Mouse (Mus musculus): Measurements from ENCODE around the gene Gm1123. TPM values are rescaled to one million over a fixed set of nuclear protein-coding genes. Genes with fewer than 3 reads are reported as not detected.

Gene Gm1123
- polyA plus RNA-seq, 1 experiment, result not detected

DNA sequence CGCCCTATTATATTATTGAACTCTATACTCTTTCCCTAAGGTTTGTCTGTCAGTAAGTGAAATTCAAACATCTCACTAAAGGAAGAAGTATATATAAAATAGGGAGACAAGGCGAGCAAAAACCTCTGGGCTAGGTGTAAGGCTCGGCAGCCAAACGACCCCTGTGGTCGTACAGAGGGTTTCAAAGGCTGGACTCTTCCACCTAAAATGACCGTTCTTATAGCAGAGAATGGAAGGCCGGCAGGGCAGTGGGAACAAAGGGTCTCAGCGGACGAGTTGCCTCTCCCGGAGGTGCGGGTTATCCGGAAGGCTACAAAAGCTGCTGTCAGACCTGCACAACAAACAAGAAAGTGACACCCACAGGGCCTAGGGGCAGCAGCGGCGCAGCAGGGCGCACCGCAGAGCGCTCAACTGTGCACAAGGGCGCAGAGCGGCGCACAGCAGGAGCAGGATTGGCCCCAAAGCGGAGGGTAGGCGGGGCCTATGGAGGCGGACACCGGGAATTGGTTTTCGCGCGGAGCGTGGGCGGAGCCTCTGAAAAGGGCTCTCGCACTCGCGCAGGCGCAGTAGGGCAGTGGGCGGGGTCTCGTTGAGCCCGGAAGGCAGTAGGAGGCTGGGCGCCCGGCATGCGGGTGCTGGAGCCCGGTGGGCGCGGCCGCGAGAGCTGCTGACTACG is 49.6 kb downstream of the Gm1123 start, which contains the start of gene Faim:
Gene Faim (plus strand): TSS at position 574 of the 676 bp plus-strand sequence.
- no peak within 1 kb of the TSS for H3K27ac ChIP-seq (ENCODE audit: insufficient read depth, low read length)
- peak within 1 kb of the TSS; percentile 85 for H3K4me3 ChIP-seq (ENCODE audit: insufficient read depth, low read length)
- peak; percentile 83; the same call in 1 of the 2 replicates for TF ChIP-seq POLR2A (IDR thresholded peaks at IDR 0.05; ENCODE audit: extremely low read depth, insufficient read depth, low read length)
- no peak for TF ChIP-seq CTCF (IDR thresholded peaks at IDR 0.05; ENCODE audit: extremely low read depth, insufficient read depth, low read length)
- H3K4me1 ChIP-seq (ENCODE audit: control insufficient read depth, insufficient read depth, low read length), result no peaks in the 10 kb centered on the region

- TF ChIP-seq CTCF (IDR thresholded peaks at IDR 0.05; ENCODE audit: extremely low read depth, insufficient read depth, low read length) (peak; percentile 85), POLR2A (IDR thresholded peaks at IDR 0.05; ENCODE audit: extremely low read depth, insufficient read depth, low read length) (no peak)
- Histone ChIP-seq H3K4me3 (ENCODE audit: insufficient read depth, low read length) (no peak overlapping the region), H3K4me1 (ENCODE audit: control insufficient read depth, insufficient read depth, low read length) (no peaks in the 10 kb centered on the region), H3K27ac (ENCODE audit: insufficient read depth, low read length) (no peak overlapping the region)
Measured at GRCm38 (mm10) chr9:98979431-98980416, 55.8 kb downstream of the Gm1123 start.

DNA sequence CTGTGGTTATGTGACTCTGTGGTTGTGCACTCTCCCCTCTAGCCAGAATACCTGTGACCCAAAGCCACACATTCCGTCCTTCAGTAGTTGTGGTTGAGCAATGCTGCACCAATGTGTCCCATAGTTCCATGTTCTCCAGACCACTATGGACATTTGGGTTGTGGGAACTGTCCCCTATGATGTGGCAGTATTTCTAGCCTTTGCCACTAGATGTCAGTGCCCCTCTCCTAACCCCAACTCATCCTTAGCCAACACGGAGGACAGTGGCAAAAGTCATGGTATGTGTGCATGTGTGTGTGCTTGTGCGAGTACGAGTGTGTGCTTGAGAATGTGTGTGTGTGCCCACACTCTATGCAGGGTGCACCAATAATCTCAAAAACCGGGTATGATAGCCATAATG is 59.0 kb downstream of the Gm1123 start:
- no peak overlapping the region for H3K27ac ChIP-seq (ENCODE audit: insufficient read depth, low read length)
- H3K4me1 ChIP-seq (ENCODE audit: control insufficient read depth, insufficient read depth, low read length), result no peaks in the 10 kb centered on the region
- H3K4me3 ChIP-seq (ENCODE audit: insufficient read depth, low read length), result no peak overlapping the region
- TF ChIP-seq CTCF (IDR thresholded peaks at IDR 0.05; ENCODE audit: extremely low read depth, insufficient read depth, low read length) (peak; percentile 34; the same call in 1 of the 2 replicates), POLR2A (IDR thresholded peaks at IDR 0.05; ENCODE audit: extremely low read depth, insufficient read depth, low read length) (no peak)

- TF ChIP-seq POLR2A (IDR thresholded peaks at IDR 0.05; ENCODE audit: extremely low read depth, insufficient read depth, low read length) (no peak), CTCF (IDR thresholded peaks at IDR 0.05; ENCODE audit: extremely low read depth, insufficient read depth, low read length) (no peak)
- Histone ChIP-seq H3K4me3 (ENCODE audit: insufficient read depth, low read length) (no peak overlapping the region), H3K4me1 (ENCODE audit: control insufficient read depth, insufficient read depth, low read length) (no peaks in the 10 kb centered on the region), H3K27ac (ENCODE audit: insufficient read depth, low read length) (no peak overlapping the region)
Measured at GRCm38 (mm10) chr9:98976081-98976480, 59.4 kb downstream of the Gm1123 start.

GRCm38 (mm10) chr9:98974898-98975297 is 60.6 kb downstream of the Gm1123 start:
- H3K4me1 ChIP-seq (ENCODE audit: control insufficient read depth, insufficient read depth, low read length), result no peaks in the 10 kb centered on the region
- TF ChIP-seq CTCF (IDR thresholded peaks at IDR 0.05; ENCODE audit: extremely low read depth, insufficient read depth, low read length) (no peak), POLR2A (IDR thresholded peaks at IDR 0.05; ENCODE audit: extremely low read depth, insufficient read depth, low read length) (no peak)
- no peak overlapping the region for H3K27ac ChIP-seq (ENCODE audit: insufficient read depth, low read length)
- H3K4me3 ChIP-seq (ENCODE audit: insufficient read depth, low read length), result no peak overlapping the region

DNA sequence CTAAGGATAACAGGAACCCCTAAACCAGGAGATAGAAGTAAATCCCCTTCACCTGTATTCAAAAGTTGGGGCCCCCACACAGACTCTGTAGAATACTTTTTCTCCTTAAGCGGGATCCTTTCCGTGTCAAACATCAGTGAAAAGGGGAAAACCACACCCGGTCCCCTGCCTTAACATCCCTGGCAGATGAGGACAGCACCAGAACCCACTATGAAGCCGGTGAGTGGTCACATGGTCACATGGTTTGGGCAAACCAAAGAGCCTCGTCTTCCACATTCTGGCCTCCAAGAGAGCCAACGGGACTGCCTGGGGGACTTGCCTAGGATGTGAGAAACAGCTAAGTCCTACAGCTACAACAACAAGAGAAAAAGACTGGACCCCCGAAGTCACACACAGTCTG is 62.0 kb downstream of the Gm1123 start:
- Histone ChIP-seq H3K27ac (ENCODE audit: insufficient read depth, low read length) (no peak overlapping the region), H3K4me1 (ENCODE audit: control insufficient read depth, insufficient read depth, low read length) (no peaks in the 10 kb centered on the region), H3K4me3 (ENCODE audit: insufficient read depth, low read length) (no peak overlapping the region)
- TF ChIP-seq CTCF (IDR thresholded peaks at IDR 0.05; ENCODE audit: extremely low read depth, insufficient read depth, low read length) (no peak), POLR2A (IDR thresholded peaks at IDR 0.05; ENCODE audit: extremely low read depth, insufficient read depth, low read length) (no peak)

GRCm38 (mm10) chr9:98973101-98973521 is 62.4 kb downstream of the Gm1123 start:
- Histone ChIP-seq H3K4me3 (ENCODE audit: insufficient read depth, low read length) (no peak overlapping the region), H3K27ac (ENCODE audit: insufficient read depth, low read length) (no peak overlapping the region), H3K4me1 (ENCODE audit: control insufficient read depth, insufficient read depth, low read length) (no peaks in the 10 kb centered on the region)
- TF ChIP-seq POLR2A (IDR thresholded peaks at IDR 0.05; ENCODE audit: extremely low read depth, insufficient read depth, low read length) (no peak), CTCF (IDR thresholded peaks at IDR 0.05; ENCODE audit: extremely low read depth, insufficient read depth, low read length) (no peak)

GRCm38 (mm10) chr9:98965084-98965483 is 70.4 kb downstream of the Gm1123 start:
- TF ChIP-seq CTCF (IDR thresholded peaks at IDR 0.05; ENCODE audit: extremely low read depth, insufficient read depth, low read length) (0 out of 2 replicates have a peak, but pooled peaks have one; percentile 31), POLR2A (IDR thresholded peaks at IDR 0.05; ENCODE audit: extremely low read depth, insufficient read depth, low read length) (no peak)
- H3K4me3 ChIP-seq (ENCODE audit: insufficient read depth, low read length), result no peak overlapping the region
- no peaks in the 10 kb centered on the region for H3K4me1 ChIP-seq (ENCODE audit: control insufficient read depth, insufficient read depth, low read length)
- H3K27ac ChIP-seq (ENCODE audit: insufficient read depth, low read length), result no peak overlapping the region

GRCm38 (mm10) chr9:98963661-98964060 is 71.9 kb downstream of the Gm1123 start:
- no peak overlapping the region for H3K4me3 ChIP-seq (ENCODE audit: insufficient read depth, low read length)
- TF ChIP-seq CTCF (IDR thresholded peaks at IDR 0.05; ENCODE audit: extremely low read depth, insufficient read depth, low read length), result no peak
- no peak for TF ChIP-seq POLR2A (IDR thresholded peaks at IDR 0.05; ENCODE audit: extremely low read depth, insufficient read depth, low read length)
- H3K27ac ChIP-seq (ENCODE audit: insufficient read depth, low read length), result no peak overlapping the region
- no peaks in the 10 kb centered on the region for H3K4me1 ChIP-seq (ENCODE audit: control insufficient read depth, insufficient read depth, low read length)

All from cortical plate, adult 2 months (tissue).